Mouse (Mus musculus) C2C12 (cell line): ENCODE data around the gene Map3k1.

Experiments used
- CTCF ChIP-seq: IDR thresholded peaks from one replicate; pipeline ENCODE4 v1.5.1; 2011; ENCODE audit not compliant: control insufficient read depth, insufficient read depth, insufficient read length
- FOSL1 ChIP-seq: IDR thresholded peaks from one replicate; pipeline ENCODE4 v1.8.0; 2011; ENCODE audit warnings: mild to moderate bottlenecking, low read length; ENCODE audit not compliant: poor library complexity, insufficient read depth, severe bottlenecking
- MAX ChIP-seq: IDR thresholded peaks from one replicate; pipeline ENCODE4 v1.6.1; 2011; ENCODE audit warnings: mild to moderate bottlenecking, control low read depth
- MYOG ChIP-seq: IDR thresholded peaks from one replicate; pipeline ENCODE4 v1.6.1; 2011; ENCODE audit not compliant: control insufficient read depth, insufficient read length; ENCODE audit errors: extremely low read depth
- USF1 ChIP-seq: IDR thresholded peaks from one replicate; pipeline ENCODE4 v1.6.1; 2011; ENCODE audit warnings: low read depth, mild to moderate bottlenecking, control low read depth, moderate library complexity

DNA sequence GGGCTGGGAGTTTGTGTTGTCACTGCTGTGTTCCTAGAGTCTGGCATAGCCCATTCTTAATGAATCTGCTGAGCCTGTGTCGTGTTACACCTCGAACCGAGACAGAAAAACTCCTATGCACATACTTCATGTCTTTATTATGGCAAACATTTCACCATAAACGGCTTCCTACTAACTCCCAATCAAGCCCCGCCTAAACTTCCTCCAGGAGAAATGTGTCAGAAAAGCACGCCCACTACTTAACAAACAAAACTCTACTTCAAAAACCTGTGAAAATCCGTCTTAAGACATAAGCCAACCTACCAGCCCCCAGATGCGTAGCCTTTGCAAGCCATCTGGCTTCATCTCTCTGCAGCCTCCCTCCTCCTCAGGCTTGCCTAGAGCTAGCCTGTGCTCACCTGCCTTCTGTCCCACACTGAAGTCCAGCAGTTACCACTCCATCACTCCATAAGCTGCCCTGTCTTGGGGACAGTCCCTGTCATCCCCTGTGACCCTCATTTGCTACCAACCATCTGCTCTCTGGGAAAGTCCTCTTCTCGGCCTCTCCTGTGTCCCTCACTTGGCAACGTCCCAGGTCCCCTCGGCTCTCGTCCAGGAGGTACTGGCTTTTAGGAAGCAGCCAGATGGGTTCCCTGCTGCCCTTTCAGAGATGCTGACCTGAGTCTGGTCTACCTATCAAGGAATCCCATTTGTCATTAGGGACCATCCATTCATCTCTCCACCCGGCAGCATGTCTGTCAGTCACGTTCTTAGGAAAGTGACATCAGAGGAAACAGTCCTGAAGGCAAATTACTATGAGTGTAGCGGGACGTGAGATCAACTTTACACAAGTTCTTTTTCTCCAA is 16.4 kb downstream of the Map3k1 start:
- TF ChIP-seq MYOG (no peak), CTCF (no peak), USF1 (no peak), MAX (no peak), FOSL1 (no peak)
